Mouse (Mus musculus) erythroblast, embryonic 14.5 days (primary cell): Measurements from ENCODE around the gene Nudt3.

ENCODE experiments used
- GATA1 ChIP-seq: IDR thresholded peaks from 2 replicates; pipeline ENCODE4 v1.6.1; 2012; ENCODE audit warnings: low read length, inconsistent platforms, mixed read lengths
- TAL1 ChIP-seq: IDR thresholded peaks from 3 replicates; pipeline ENCODE4 v1.6.1; 2012; ENCODE audit warnings: low read length, inconsistent platforms, mixed read lengths

GRCm38 (mm10) chr17:27596376-27597190 is 26.7 kb downstream of the Nudt3 start:
- TF ChIP-seq GATA1 (no peak), TAL1 (no peak)
